Mouse (Mus musculus): ENCODE results near the gene Cbll1. TPM values are rescaled to one million over a fixed set of nuclear protein-coding genes. Genes with fewer than 3 reads are reported as not detected.

Cbll1 gene
- polyA plus RNA-seq, 1 experiment from 2014 or later: 9.5 TPM

- WGBS: 73% methylated on average over 14 of the region's 14 CpGs
- Histone ChIP-seq H3K36me3 (ENCODE audit: control insufficient read depth, insufficient read depth, low read length) (no peaks in the 10 kb centered on the region), H3K27me3 (ENCODE audit: control insufficient read depth, insufficient read depth, low read length) (no peaks in the 10 kb centered on the region), H3K4me3 (replicated peaks; ENCODE audit: low read length) (no peak overlapping the region), H3K9ac (ENCODE audit: low read length) (no peak overlapping the region), H3K4me1 (ENCODE audit: control insufficient read depth, insufficient read depth, low read length) (no peaks in the 10 kb centered on the region), H3K9me3 (replicated peaks; ENCODE audit: control insufficient read depth, low read length) (no peaks in the 10 kb centered on the region), H3K27ac (ENCODE audit: low read length) (no peak overlapping the region), H3K4me2 (ENCODE audit: low read depth, low read length) (no peak overlapping the region)
- ATAC-seq (ENCODE audit: insufficient read depth, low FRiP score): no peak
Measured at GRCm38 (mm10) chr12:31532054-31532453, 32.6 kb upstream of the Cbll1 start.

GRCm38 (mm10) chr12:31527407-31527806, 28.0 kb upstream of the Cbll1 start:
- no peak overlapping the region for H3K27ac ChIP-seq (ENCODE audit: low read length)
- ATAC-seq (ENCODE audit: insufficient read depth, low FRiP score): peak; percentile 56; the same call in 1 of the 2 replicates
- WGBS: 52% methylated on average over 6 of the region's 6 CpGs
- no peak overlapping the region for H3K4me2 ChIP-seq (ENCODE audit: low read depth, low read length)
- no peak overlapping the region for H3K9ac ChIP-seq (ENCODE audit: low read length)
- no peaks in the 10 kb centered on the region for H3K9me3 ChIP-seq (replicated peaks; ENCODE audit: control insufficient read depth, low read length)
- no peaks in the 10 kb centered on the region for H3K27me3 ChIP-seq (ENCODE audit: control insufficient read depth, insufficient read depth, low read length)
- no peaks in the 10 kb centered on the region for H3K36me3 ChIP-seq (ENCODE audit: control insufficient read depth, insufficient read depth, low read length)
- no peaks in the 10 kb centered on the region for H3K4me1 ChIP-seq (ENCODE audit: control insufficient read depth, insufficient read depth, low read length)
- H3K4me3 ChIP-seq (replicated peaks; ENCODE audit: low read length): no peak overlapping the region

GRCm38 (mm10) chr12:31521371-31521770, 22.0 kb upstream of the Cbll1 start:
- H3K9me3 ChIP-seq (replicated peaks; ENCODE audit: control insufficient read depth, low read length): no peaks in the 10 kb centered on the region
- no peaks in the 10 kb centered on the region for H3K27me3 ChIP-seq (ENCODE audit: control insufficient read depth, insufficient read depth, low read length)
- no peak for ATAC-seq (ENCODE audit: insufficient read depth, low FRiP score)
- no peaks in the 10 kb centered on the region for H3K4me1 ChIP-seq (ENCODE audit: control insufficient read depth, insufficient read depth, low read length)
- no peak overlapping the region for H3K4me2 ChIP-seq (ENCODE audit: low read depth, low read length)
- H3K27ac ChIP-seq (ENCODE audit: low read length): no peak overlapping the region
- 61% methylated on average over 3 of the region's 3 CpGs for WGBS
- no peak overlapping the region for H3K9ac ChIP-seq (ENCODE audit: low read length)
- H3K36me3 ChIP-seq (ENCODE audit: control insufficient read depth, insufficient read depth, low read length): no peaks in the 10 kb centered on the region
- no peak overlapping the region for H3K4me3 ChIP-seq (replicated peaks; ENCODE audit: low read length)

- no peak overlapping the region for H3K27ac ChIP-seq (ENCODE audit: low read length)
- WGBS: 57% methylated on average over 6 of the region's 6 CpGs
- H3K4me2 ChIP-seq (ENCODE audit: low read depth, low read length): no peak overlapping the region
- no peaks in the 10 kb centered on the region for H3K27me3 ChIP-seq (ENCODE audit: control insufficient read depth, insufficient read depth, low read length)
- no peak overlapping the region for H3K9ac ChIP-seq (ENCODE audit: low read length)
- no peaks in the 10 kb centered on the region for H3K9me3 ChIP-seq (replicated peaks; ENCODE audit: control insufficient read depth, low read length)
- ATAC-seq (ENCODE audit: insufficient read depth, low FRiP score): no peak
- no peaks in the 10 kb centered on the region for H3K4me1 ChIP-seq (ENCODE audit: control insufficient read depth, insufficient read depth, low read length)
- H3K36me3 ChIP-seq (ENCODE audit: control insufficient read depth, insufficient read depth, low read length): no peaks in the 10 kb centered on the region
- no peak overlapping the region for H3K4me3 ChIP-seq (replicated peaks; ENCODE audit: low read length)
Measured at GRCm38 (mm10) chr12:31520119-31520518, 20.7 kb upstream of the Cbll1 start.

GRCm38 (mm10) chr12:31513724-31514503, 14.5 kb upstream of the Cbll1 start:
- no peaks in the 10 kb centered on the region for H3K9me3 ChIP-seq (replicated peaks; ENCODE audit: control insufficient read depth, low read length)
- ATAC-seq (ENCODE audit: insufficient read depth, low FRiP score): no peak
- no peaks in the 10 kb centered on the region for H3K4me1 ChIP-seq (ENCODE audit: control insufficient read depth, insufficient read depth, low read length)
- no peaks in the 10 kb centered on the region for H3K27me3 ChIP-seq (ENCODE audit: control insufficient read depth, insufficient read depth, low read length)
- H3K27ac ChIP-seq (ENCODE audit: low read length): no peak overlapping the region
- H3K4me3 ChIP-seq (replicated peaks; ENCODE audit: low read length): no peak overlapping the region
- no peak overlapping the region for H3K9ac ChIP-seq (ENCODE audit: low read length)
- WGBS: 72% methylated on average over 6 of the region's 6 CpGs
- no peaks in the 10 kb centered on the region for H3K36me3 ChIP-seq (ENCODE audit: control insufficient read depth, insufficient read depth, low read length)
- H3K4me2 ChIP-seq (ENCODE audit: low read depth, low read length): no peak overlapping the region

- Histone ChIP-seq H3K4me1 (ENCODE audit: control insufficient read depth, insufficient read depth, low read length) (no peaks in the 10 kb centered on the region), H3K9me3 (replicated peaks; ENCODE audit: control insufficient read depth, low read length) (no peaks in the 10 kb centered on the region), H3K4me2 (ENCODE audit: low read depth, low read length) (no peak overlapping the region), H3K27ac (ENCODE audit: low read length) (no peak overlapping the region), H3K36me3 (ENCODE audit: control insufficient read depth, insufficient read depth, low read length) (no peaks in the 10 kb centered on the region), H3K4me3 (replicated peaks; ENCODE audit: low read length) (no peak overlapping the region), H3K9ac (ENCODE audit: low read length) (no peak overlapping the region), H3K27me3 (ENCODE audit: control insufficient read depth, insufficient read depth, low read length) (no peaks in the 10 kb centered on the region)
- ATAC-seq (ENCODE audit: insufficient read depth, low FRiP score): no peak
- WGBS: 72% methylated on average over 14 of the region's 14 CpGs
Measured at GRCm38 (mm10) chr12:31512634-31513411, 13.4 kb upstream of the Cbll1 start.

GRCm38 (mm10) chr12:31511218-31511617, 11.8 kb upstream of the Cbll1 start:
- WGBS: 54% methylated on average over 5 of the region's 5 CpGs

GRCm38 (mm10) chr12:31508496-31508895, 9.1 kb upstream of the Cbll1 start:
- H3K4me3 ChIP-seq (replicated peaks; ENCODE audit: low read length): no peak overlapping the region
- ATAC-seq (ENCODE audit: insufficient read depth, low FRiP score): no peak
- H3K36me3 ChIP-seq (ENCODE audit: control insufficient read depth, insufficient read depth, low read length): no peaks in the 10 kb centered on the region
- no peaks in the 10 kb centered on the region for H3K4me1 ChIP-seq (ENCODE audit: control insufficient read depth, insufficient read depth, low read length)
- no peaks in the 10 kb centered on the region for H3K9me3 ChIP-seq (replicated peaks; ENCODE audit: control insufficient read depth, low read length)
- H3K4me2 ChIP-seq (ENCODE audit: low read depth, low read length): no peak overlapping the region
- no peaks in the 10 kb centered on the region for H3K27me3 ChIP-seq (ENCODE audit: control insufficient read depth, insufficient read depth, low read length)
- H3K9ac ChIP-seq (ENCODE audit: low read length): no peak overlapping the region
- no peak overlapping the region for H3K27ac ChIP-seq (ENCODE audit: low read length)
- WGBS: 85% methylated on average over 6 of the region's 6 CpGs

More at GRCm38 (mm10) chr12:31511218-31511617, 11.8 kb upstream of the Cbll1 start:
- Histone ChIP-seq H3K27ac (ENCODE audit: low read length) (no peak overlapping the region), H3K4me1 (ENCODE audit: control insufficient read depth, insufficient read depth, low read length) (no peaks in the 10 kb centered on the region), H3K4me3 (replicated peaks; ENCODE audit: low read length) (no peak overlapping the region), H3K9me3 (replicated peaks; ENCODE audit: control insufficient read depth, low read length) (no peaks in the 10 kb centered on the region), H3K27me3 (ENCODE audit: control insufficient read depth, insufficient read depth, low read length) (no peaks in the 10 kb centered on the region), H3K36me3 (ENCODE audit: control insufficient read depth, insufficient read depth, low read length) (no peaks in the 10 kb centered on the region), H3K4me2 (ENCODE audit: low read depth, low read length) (no peak overlapping the region), H3K9ac (ENCODE audit: low read length) (no peak overlapping the region)
- ATAC-seq (ENCODE audit: insufficient read depth, low FRiP score): no peak

GRCm38 (mm10) chr12:31507718-31508364, 8.4 kb upstream of the Cbll1 start:
- Histone ChIP-seq H3K9me3 (replicated peaks; ENCODE audit: control insufficient read depth, low read length) (no peaks in the 10 kb centered on the region), H3K36me3 (ENCODE audit: control insufficient read depth, insufficient read depth, low read length) (no peaks in the 10 kb centered on the region), H3K27me3 (ENCODE audit: control insufficient read depth, insufficient read depth, low read length) (no peaks in the 10 kb centered on the region), H3K27ac (ENCODE audit: low read length) (no peak overlapping the region), H3K4me2 (ENCODE audit: low read depth, low read length) (no peak overlapping the region), H3K4me1 (ENCODE audit: control insufficient read depth, insufficient read depth, low read length) (no peaks in the 10 kb centered on the region), H3K4me3 (replicated peaks; ENCODE audit: low read length) (no peak overlapping the region), H3K9ac (ENCODE audit: low read length) (no peak overlapping the region)
- 41% methylated on average over 6 of the region's 6 CpGs for WGBS
- no peak for ATAC-seq (ENCODE audit: insufficient read depth, low FRiP score)
